Mouse (Mus musculus) kidney, embryonic 14.5 days (tissue): Measurements from ENCODE around the gene Mrpl21. TPM values are rescaled to one million over a fixed set of nuclear protein-coding genes. Genes with fewer than 3 reads are reported as not detected.

ENCODE experiments used
- ATAC-seq: fragments of 200-750 bp; cut with Nextera tagmentation; 2 replicates; pipeline ENCODE4 v1.8.0; 2017; ENCODE audit warnings: moderate number of reproducible peaks, mild to moderate bottlenecking, moderate TSS enrichment, moderate library complexity; ENCODE audit not compliant: low FRiP score, low TSS enrichment
- H3K27ac ChIP-seq: fragments of 300-500 bp; sonication (generic); 2 replicates; pipeline ENCODE4 v1.5.1; 2014; ENCODE audit warnings: low read depth, mild to moderate bottlenecking, low read length, moderate library complexity, mixed read lengths
- H3K27me3 ChIP-seq: fragments of 300-500 bp; sonication (generic); 2 replicates; pipeline ENCODE4 v1.6.1; 2014; ENCODE audit warnings: mild to moderate bottlenecking, low read length; ENCODE audit not compliant: control insufficient read depth, insufficient read depth
- H3K36me3 ChIP-seq: fragments of 300-500 bp; sonication (generic); 2 replicates; pipeline ENCODE4 v1.6.1; 2014; ENCODE audit warnings: low read length, mixed read lengths; ENCODE audit not compliant: control insufficient read depth, insufficient read depth
- H3K4me1 ChIP-seq: fragments of 300-500 bp; sonication (generic); 2 replicates; pipeline ENCODE4 v1.6.1; 2014; ENCODE audit warnings: low read length, mixed read lengths; ENCODE audit not compliant: control insufficient read depth, insufficient read depth
- H3K4me2 ChIP-seq: fragments of 300-500 bp; sonication (generic); replicated peaks from 2 replicates; pipeline ENCODE4 v1.6.1; 2014; ENCODE audit warnings: low read depth, mild to moderate bottlenecking, low read length
- H3K4me3 ChIP-seq: fragments of 300-500 bp; sonication (generic); 2 replicates; pipeline ENCODE4 v1.5.1; 2014; ENCODE audit warnings: mild to moderate bottlenecking, low read length
- H3K9ac ChIP-seq: fragments of 300-500 bp; sonication (generic); 2 replicates; pipeline ENCODE4 v1.6.1; 2014; ENCODE audit warnings: low read depth, mild to moderate bottlenecking, low read length, moderate library complexity
- H3K9me3 ChIP-seq: fragments of 300-500 bp; sonication (generic); 2 replicates; pipeline ENCODE4 v1.6.1; 2016; ENCODE audit warnings: low read length; ENCODE audit not compliant: control insufficient read depth
- WGBS: fragments of 180-500 bp; shearing (Covaris S2); extraction: QIAGEN DNeasy Blood & Tissue Kit; methylation state at CpG from one replicate; pipeline ENCODE4 v1.1.7; 2014; 5-methylcytosine and 5-hydroxymethylcytosine counted together
- polyA plus RNA-seq: library from polyadenylated mRNA; unstranded; fragments of >200 nt; fragmentation: Nextera tagmentation; extraction: Ambion mirVana; gene quantifications from 2 replicates; pipeline ENCODE4 v1.2.1, GENCODE M21; 2014

Mrpl21 gene
- polyA plus RNA-seq, 1 experiment from 2014 or later, result 153 TPM

GRCm38 (mm10) chr19:3325771-3326478, 43.2 kb downstream of the Mrpl21 start:
- no peaks in the 10 kb centered on the region for H3K9me3 ChIP-seq
- peak overlapping the region; percentile 69 for H3K4me2 ChIP-seq
- no peaks in the 10 kb centered on the region for H3K36me3 ChIP-seq
- 30% methylated on average over 15 of the region's 15 CpGs for WGBS
- peaks cover 18% of the 10 kb centered on the region for H3K4me1 ChIP-seq
- no peak for ATAC-seq
- peak overlapping the region; percentile 69 for H3K27ac ChIP-seq
- H3K4me3 ChIP-seq, result peak overlapping the region; percentile 63
- H3K9ac ChIP-seq, result peak overlapping the region; percentile 42; the same call in 1 of the 2 replicates
- no peaks in the 10 kb centered on the region for H3K27me3 ChIP-seq

- no peak for ATAC-seq
- 70% methylated on average over 12 of the region's 12 CpGs for WGBS
- Histone ChIP-seq H3K9ac (peak overlapping the region; percentile 42; the same call in 1 of the 2 replicates), H3K27me3 (no peaks in the 10 kb centered on the region), H3K27ac (no peak overlapping the region), H3K4me3 (no peak overlapping the region), H3K36me3 (no peaks in the 10 kb centered on the region), H3K4me1 (peaks cover 15% of the 10 kb centered on the region), H3K9me3 (no peaks in the 10 kb centered on the region), H3K4me2 (peak overlapping the region; percentile 69)
Observed at GRCm38 (mm10) chr19:3326479-3327047, 43.9 kb downstream of the Mrpl21 start.

- WGBS, result 40% methylated on average over 6 of the region's 6 CpGs
- H3K9me3 ChIP-seq, result no peaks in the 10 kb centered on the region
- H3K9ac ChIP-seq, result no peak overlapping the region
- H3K4me1 ChIP-seq, result peaks cover 10% of the 10 kb centered on the region
- H3K27ac ChIP-seq, result peak overlapping the region; percentile 32; the same call in 1 of the 2 replicates
- H3K36me3 ChIP-seq, result no peaks in the 10 kb centered on the region
- H3K27me3 ChIP-seq, result no peaks in the 10 kb centered on the region
- no peak overlapping the region for H3K4me2 ChIP-seq
- peak; percentile 36; the same call in 1 of the 2 replicates for ATAC-seq
- H3K4me3 ChIP-seq, result no peak overlapping the region
Observed at GRCm38 (mm10) chr19:3333247-3333646, 50.5 kb downstream of the Mrpl21 start.

GRCm38 (mm10) chr19:3333694-3334515, 51.2 kb downstream of the Mrpl21 start:
- no peaks in the 10 kb centered on the region for H3K27me3 ChIP-seq
- H3K4me2 ChIP-seq, result no peak overlapping the region
- H3K4me1 ChIP-seq, result peaks cover 10% of the 10 kb centered on the region
- no peak overlapping the region for H3K9ac ChIP-seq
- H3K27ac ChIP-seq, result peak overlapping the region; percentile 48; the same call in 1 of the 2 replicates
- ATAC-seq, result peak; percentile 60; the same call in 1 of the 2 replicates
- no peaks in the 10 kb centered on the region for H3K36me3 ChIP-seq
- no peak overlapping the region for H3K4me3 ChIP-seq
- 47% methylated on average over 17 of the region's 17 CpGs for WGBS
- H3K9me3 ChIP-seq, result no peaks in the 10 kb centered on the region

- Histone ChIP-seq H3K9me3 (no peaks in the 10 kb centered on the region), H3K27me3 (no peaks in the 10 kb centered on the region), H3K27ac (peak overlapping the region; percentile 48; the same call in 1 of the 2 replicates), H3K9ac (no peak overlapping the region), H3K4me2 (no peak overlapping the region), H3K4me1 (peaks cover 10% of the 10 kb centered on the region), H3K36me3 (no peaks in the 10 kb centered on the region), H3K4me3 (no peak overlapping the region)
- WGBS, result 89% methylated on average over 4 of the region's 4 CpGs
- ATAC-seq, result no peak
Observed at GRCm38 (mm10) chr19:3334550-3334949, 51.8 kb downstream of the Mrpl21 start.

- no peaks in the 10 kb centered on the region for H3K9me3 ChIP-seq
- H3K36me3 ChIP-seq, result no peaks in the 10 kb centered on the region
- H3K27me3 ChIP-seq, result no peaks in the 10 kb centered on the region
- H3K4me3 ChIP-seq, result no peak overlapping the region
- ATAC-seq, result no peak
- no peak overlapping the region for H3K9ac ChIP-seq
- H3K27ac ChIP-seq, result no peak overlapping the region
- peaks cover 10% of the 10 kb centered on the region for H3K4me1 ChIP-seq
- WGBS, result 80% methylated on average over 1 of the region's 1 CpGs
- H3K4me2 ChIP-seq, result no peak overlapping the region
Observed at GRCm38 (mm10) chr19:3335917-3336316, 53.2 kb downstream of the Mrpl21 start.

GRCm38 (mm10) chr19:3336485-3337255, 54.0 kb downstream of the Mrpl21 start:
- H3K27me3 ChIP-seq, result no peaks in the 10 kb centered on the region
- H3K36me3 ChIP-seq, result no peaks in the 10 kb centered on the region
- H3K4me3 ChIP-seq, result no peak overlapping the region
- H3K4me2 ChIP-seq, result no peak overlapping the region
- no peak for ATAC-seq
- no peak overlapping the region for H3K27ac ChIP-seq
- no peaks in the 10 kb centered on the region for H3K9me3 ChIP-seq
- peaks cover 10% of the 10 kb centered on the region for H3K4me1 ChIP-seq
- WGBS, result 67% methylated on average over 8 of the region's 8 CpGs
- H3K9ac ChIP-seq, result no peak overlapping the region

- Histone ChIP-seq H3K27me3 (no peaks in the 10 kb centered on the region), H3K36me3 (no peaks in the 10 kb centered on the region), H3K4me3 (no peak overlapping the region), H3K4me2 (no peak overlapping the region), H3K27ac (no peak overlapping the region), H3K4me1 (peaks cover 12% of the 10 kb centered on the region), H3K9ac (no peak overlapping the region), H3K9me3 (no peaks in the 10 kb centered on the region)
- 88% methylated on average over 8 of the region's 8 CpGs for WGBS
- no peak for ATAC-seq
Observed at GRCm38 (mm10) chr19:3339187-3339586, 56.5 kb downstream of the Mrpl21 start.
